Comparison of ENCODE assay signal across 8 mouse cellular contexts in genomic region chr2:93283481-93284293, GRCm38 (mm10). TPM values are rescaled to one million over a fixed set of nuclear protein-coding genes. Genes with fewer than 3 reads are reported as not detected.
A peak's percentile ranks its signal among the peaks of the same experiment; 100 is the strongest.
DNase-seq lines count a peak whose midpoint lies in the region; ATAC-seq and TF ChIP-seq lines count a peak whose summit lies in the region.
"Had no signal": no experiment of that assay in that cellular context is flagged by ENCODE, and none has a peak within 500 bp of the region (broad histone marks: within the 10 kb centered on the region; RNA-seq: fewer than 3 reads in every experiment).

No protein-coding gene starts in this region.

- H3K9ac ChIP-seq in lung, embryonic 14.5 days: no peak overlapping the region
- no peak overlapping the region for H3K9ac ChIP-seq in limb, embryonic 14.5 days (ENCODE audit: low read depth, low read length, severe bottlenecking)
- H3K9ac ChIP-seq in stomach, postnatal 0 days (ENCODE audit: low read length): no peak overlapping the region

- DNase-seq in lung, embryonic 14.5 days: peak; percentile 70
- DNase-seq in lung, postnatal 10 days: no peak
- peak; percentile 70 for DNase-seq in fibroblast of lung, adult 2 months (ENCODE audit: low read depth)
- peak; percentile 62 for DNase-seq in limb, embryonic 14.5 days (ENCODE audit: low spot score)
- peak; percentile 23 for DNase-seq in stomach, postnatal 0 days (ENCODE audit: low spot score)
- no peak for DNase-seq in adrenal gland, postnatal 4 days (ENCODE audit: low spot score in 2 of 2)
- DNase-seq in frontal cortex, adult 2 months (ENCODE audit: extremely low spot score in 1 of 2, low spot score in 1 of 2): no peak

- no peak for TF ChIP-seq POLR2A in limb, embryonic 14.5 days (IDR thresholded peaks at IDR 0.05; ENCODE audit: borderline replicate concordance, extremely low read depth, insufficient read depth, insufficient read length)

- H3K27ac ChIP-seq in lung, embryonic 14.5 days (ENCODE audit: low read depth): peak overlapping the region; percentile 32; the same call in 1 of the 2 replicates
- peak overlapping the region; percentile 52; the same call in 1 of the 2 replicates for H3K27ac ChIP-seq in limb, embryonic 14.5 days (replicated peaks; ENCODE audit: low read depth, low read length)
- H3K27ac ChIP-seq in stomach, postnatal 0 days (replicated peaks): peak overlapping the region; percentile 41

- H3K4me2 ChIP-seq in lung, embryonic 14.5 days: no peak overlapping the region
- H3K4me2 ChIP-seq in limb, embryonic 14.5 days (replicated peaks; ENCODE audit: low read depth, low read length, severe bottlenecking): no peak overlapping the region
- no peak overlapping the region for H3K4me2 ChIP-seq in stomach, postnatal 0 days (replicated peaks; ENCODE audit: low read depth)

- TF ChIP-seq EP300 in stomach, postnatal 0 days (optimal IDR thresholded peaks at IDR 0.05): no peak

- H3K4me1 ChIP-seq in lung, embryonic 14.5 days (ENCODE audit: insufficient read depth): peaks cover 23% of the 10 kb centered on the region
- peaks cover 68% of the 10 kb centered on the region for H3K4me1 ChIP-seq in limb, embryonic 14.5 days (ENCODE audit: control insufficient read depth, insufficient read depth, low read length)
- peaks cover 4% of the 10 kb centered on the region; the same call in 1 of the 2 replicates for H3K4me1 ChIP-seq in stomach, postnatal 0 days (replicated peaks; ENCODE audit: control insufficient read depth, insufficient read depth)

- no peaks in the 10 kb centered on the region for H3K27me3 ChIP-seq in lung, embryonic 14.5 days (ENCODE audit: insufficient read depth, low read length)
- H3K27me3 ChIP-seq in limb, embryonic 14.5 days (ENCODE audit: control insufficient read depth, insufficient read depth, low read length): no peaks in the 10 kb centered on the region
- H3K27me3 ChIP-seq in stomach, postnatal 0 days (ENCODE audit: control insufficient read depth, insufficient read depth, low read length): no peaks in the 10 kb centered on the region

- no peaks in the 10 kb centered on the region for H3K9me3 ChIP-seq in lung, embryonic 14.5 days (ENCODE audit: low read depth, low read length)
- no peaks in the 10 kb centered on the region for H3K9me3 ChIP-seq in limb, embryonic 14.5 days (ENCODE audit: control insufficient read depth, low read length)
- H3K9me3 ChIP-seq in stomach, postnatal 0 days (ENCODE audit: control insufficient read depth, low read length): no peaks in the 10 kb centered on the region

- WGBS in lung, embryonic 14.5 days: 30% methylated on average over 7 of the region's 7 CpGs
- WGBS in limb, embryonic 14.5 days: 41% methylated on average over 7 of the region's 7 CpGs
- 48% methylated on average over 7 of the region's 7 CpGs for WGBS in stomach, postnatal 0 days

- TF ChIP-seq CTCF in lung, embryonic 14.5 days (IDR thresholded peaks at IDR 0.05; ENCODE audit: low read depth): no peak
- TF ChIP-seq CTCF in stomach, postnatal 0 days (IDR thresholded peaks at IDR 0.05; ENCODE audit: low read depth): no peak

- no peaks in the 10 kb centered on the region for H3K36me3 ChIP-seq in lung, embryonic 14.5 days (ENCODE audit: insufficient read depth)
- H3K36me3 ChIP-seq in limb, embryonic 14.5 days (ENCODE audit: control insufficient read depth, insufficient read depth, low read length): no peaks in the 10 kb centered on the region
- H3K36me3 ChIP-seq in stomach, postnatal 0 days (ENCODE audit: control insufficient read depth, insufficient read depth, low read length): no peaks in the 10 kb centered on the region

- H3K4me3 ChIP-seq in lung, embryonic 14.5 days (ENCODE audit: low read depth, low read length): no peak overlapping the region
- no peak overlapping the region for H3K4me3 ChIP-seq in limb, embryonic 14.5 days (replicated peaks; ENCODE audit: low read length)
- no peak overlapping the region for H3K4me3 ChIP-seq in stomach, postnatal 0 days (ENCODE audit: low read depth, low read length)

- ATAC-seq in lung, embryonic 14.5 days (ENCODE audit: insufficient read depth): peak; percentile 70
- peak; percentile 44 for ATAC-seq in limb, embryonic 14.5 days (ENCODE audit: low FRiP score, low read depth)
- ATAC-seq in stomach, postnatal 0 days (ENCODE audit: low FRiP score, low TSS enrichment): peak; percentile 43; the same call in 1 of the 2 replicates

RNA-seq across cellular contexts. Expression of gene Tspan18, which starts 50.6 kb away (rescaled TPM):
- polyA plus RNA-seq in lung, embryonic 14.5 days (2014; fragmentation: Nextera tagmentation; extraction: Ambion mirVana): 36.8 and 39.9 TPM in 2 replicates
- polyA plus RNA-seq in limb, embryonic 14.5 days (2012; rRNA removed): 34.5 and 42.3 TPM in 2 replicates
- polyA plus RNA-seq in limb, embryonic 14.5 days (2014; fragmentation: Nextera tagmentation; extraction: Ambion mirVana): 24.5 and 26.6 TPM in 2 replicates
- 8.2 and 8.7 TPM in 2 replicates for polyA plus RNA-seq in stomach, postnatal 0 days (2015; fragmentation: Nextera tagmentation; extraction: Ambion mirVana)
- 10 to 100 TPM; 94.2 to 94.6 TPM for total RNA-seq in adrenal gland, postnatal 4 days (2021)
- polyA plus RNA-seq in frontal cortex, adult 2 months (2012; rRNA removed): 4.3 TPM in 2 replicates
- total RNA-seq: monocyte, adult 5-6 weeks had no signal

Comparison
In these comparisons a context has a peak if more than half of its experiments do, and no peak if none do; other contexts are left out.
1. DNase-seq: peak in lung, embryonic 14.5 days (single experiment), fibroblast of lung, adult 2 months (single experiment), limb, embryonic 14.5 days (single experiment) and stomach, postnatal 0 days (single experiment); none in lung, postnatal 10 days (single experiment), adrenal gland, postnatal 4 days (0 of 2) and frontal cortex, adult 2 months (0 of 2).
2. Peak in every context shown above with its lines, with median percentiles within 50 percentile points of each other: ATAC-seq and H3K27ac ChIP-seq.